Mouse (Mus musculus) ES-Bruce4 (cell line): ENCODE results near the gene Abhd14a.

Experiments used
- CTCF ChIP-seq: IDR thresholded peaks from one replicate; pipeline ENCODE4 v1.8.1; 2011; ENCODE audit warnings: low read depth, low read length
- POLR2A ChIP-seq: IDR thresholded peaks from one replicate; pipeline ENCODE4 v1.8.1; 2011; ENCODE audit warnings: low read length; ENCODE audit not compliant: insufficient read depth

GRCm38 (mm10) chr9:106463122-106464063, 15.9 kb upstream of the Abhd14a start:
- TF ChIP-seq CTCF (no peak), POLR2A (no peak)
